Mouse (Mus musculus) MEL (cell line): ENCODE measurements at regions not wholly inside any gene's neighbourhood (a gene's known extent, or its start where the extent isn't known, plus 50 kb on each side); places are given as distances from the start of the nearest gene placed in this dataset.

Experiments
- CHD2 ChIP-seq: IDR thresholded peaks from 2 replicates; pipeline ENCODE4 v1.6.1; 2011; ENCODE audit warnings: low read length, improper control_type of control experiment
- E2F4 ChIP-seq: IDR thresholded peaks from 2 replicates; pipeline ENCODE4 v1.6.1; 2011; ENCODE audit warnings: low read depth, low read length, improper control_type of control experiment, borderline replicate concordance
- EP300 ChIP-seq, 2 experiments: IDR thresholded peaks; 2 replicates each; pipeline ENCODE4 v1.6.1; 2011; ENCODE audit warnings: improper control_type of control experiment in 2 of 2, low read length in 2 of 2, low read depth in 1 of 2, mild to moderate bottlenecking in 1 of 2
- TAL1 ChIP-seq: IDR thresholded peaks from 2 replicates; pipeline ENCODE4 v1.6.1; 2012; ENCODE audit warnings: mild to moderate bottlenecking, inconsistent platforms, low read length, moderate library complexity, mixed read lengths

DNA sequence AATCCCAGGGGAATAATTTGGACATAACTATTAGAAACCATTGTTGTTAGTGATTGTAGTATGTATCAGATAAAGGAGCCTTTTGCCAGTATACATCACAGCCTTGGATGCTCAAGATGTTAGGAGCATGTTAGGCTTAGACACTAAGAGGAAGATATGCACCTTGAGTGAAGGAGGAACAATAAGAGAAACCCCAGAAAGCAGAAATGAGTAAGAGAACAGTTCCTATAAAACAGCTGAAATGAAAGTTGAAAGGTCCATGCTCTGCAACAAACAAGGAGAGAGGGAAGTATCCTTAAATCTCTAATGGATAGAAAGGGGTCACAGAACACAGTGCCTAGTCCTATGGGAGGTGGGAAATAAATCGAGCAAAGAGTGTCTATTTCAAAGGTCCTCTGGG lies 91.4 kb upstream of the Mrps30 start:
- TF ChIP-seq TAL1 (no peak), CHD2 (no peak), EP300 (IDR thresholded peaks at IDR 0.05; ENCODE audit: low read depth in 1 of 2, low read length in 2 of 2) (no peak), E2F4 (no peak)
